Mouse (Mus musculus): ENCODE data around the gene Morn2. TPM values are rescaled to one million over a fixed set of nuclear protein-coding genes. Genes with fewer than 3 reads are reported as not detected.

The Morn2 gene
- polyA plus RNA-seq, 1 experiment = 36.6 TPM

- no peak for DNase-seq (ENCODE audit: extremely low spot score in 1 of 2, low spot score in 1 of 2)
Measured at GRCm38 (mm10) chr17:80323015-80323414, 33.0 kb downstream of the Morn2 start.

GRCm38 (mm10) chr17:80323658-80324057 is 33.7 kb downstream of the Morn2 start:
- no peak for DNase-seq (ENCODE audit: extremely low spot score in 1 of 2, low spot score in 1 of 2)

GRCm38 (mm10) chr17:80324521-80324920 is 34.5 kb downstream of the Morn2 start:
- DNase-seq (ENCODE audit: extremely low spot score in 1 of 2, low spot score in 1 of 2) = no peak

- no peak for DNase-seq (ENCODE audit: extremely low spot score in 1 of 2, low spot score in 1 of 2)
Measured at GRCm38 (mm10) chr17:80325456-80325855, 35.5 kb downstream of the Morn2 start.

GRCm38 (mm10) chr17:80326431-80326830 is 36.4 kb downstream of the Morn2 start:
- no peak for DNase-seq (ENCODE audit: extremely low spot score in 1 of 2, low spot score in 1 of 2)

- DNase-seq (ENCODE audit: extremely low spot score in 1 of 2, low spot score in 1 of 2) = peak in 1 of 2 experiments; percentile 18
Measured at GRCm38 (mm10) chr17:80332386-80332785, 42.4 kb downstream of the Morn2 start.

- no peak for DNase-seq (ENCODE audit: extremely low spot score in 1 of 2, low spot score in 1 of 2)
Measured at GRCm38 (mm10) chr17:80345277-80345676, 55.3 kb downstream of the Morn2 start.

- no peak for DNase-seq (ENCODE audit: extremely low spot score in 1 of 2, low spot score in 1 of 2)
Measured at GRCm38 (mm10) chr17:80346591-80347125, 56.7 kb downstream of the Morn2 start.

Other genes with a start within 250 kb of the Morn2 start
- 50.8 and 58.0 TPM in 2 replicates for gene Hnrnpll, start 227.9 kb upstream of the Morn2 start, polyA plus RNA-seq (2012; rRNA removed)
- 2.4 and 2.6 TPM in 2 replicates for gene Galm, start 162.7 kb upstream of the Morn2 start, polyA plus RNA-seq (2012; rRNA removed)
- gene Srsf7, start 82.9 kb upstream of the Morn2 start, polyA plus RNA-seq (2012; rRNA removed) = 154 and 185 TPM in 2 replicates
- gene Ttc39d, start 82.7 kb upstream of the Morn2 start, polyA plus RNA-seq (2012; rRNA removed) = 0.14 and 0.27 TPM in 2 replicates
- gene Gemin6, start 65.8 kb upstream of the Morn2 start, polyA plus RNA-seq (2012; rRNA removed) = 6.7 and 8.4 TPM in 2 replicates
- 28.8 and 31.5 TPM in 2 replicates for gene Dhx57, start 273 bp downstream of the Morn2 start, polyA plus RNA-seq (2012; rRNA removed)
- gene Arhgef33, start 17.2 kb downstream of the Morn2 start, polyA plus RNA-seq (2012; rRNA removed) = 2.5 and 5.3 TPM in 2 replicates
- not detected in 2 replicates for gene Gm10190, start 83.3 kb downstream of the Morn2 start, polyA plus RNA-seq (2012; rRNA removed)
- gene Sos1, start 190.2 kb downstream of the Morn2 start, polyA plus RNA-seq (2012; rRNA removed) = 16.3 and 16.6 TPM in 2 replicates